Mouse (Mus musculus): ENCODE results near the gene Sars2. TPM values are rescaled to one million over a fixed set of nuclear protein-coding genes. Genes with fewer than 3 reads are reported as not detected.

Sars2 gene
- polyA plus RNA-seq, 1 experiment from 2014 or later = 16.4 TPM

DNA sequence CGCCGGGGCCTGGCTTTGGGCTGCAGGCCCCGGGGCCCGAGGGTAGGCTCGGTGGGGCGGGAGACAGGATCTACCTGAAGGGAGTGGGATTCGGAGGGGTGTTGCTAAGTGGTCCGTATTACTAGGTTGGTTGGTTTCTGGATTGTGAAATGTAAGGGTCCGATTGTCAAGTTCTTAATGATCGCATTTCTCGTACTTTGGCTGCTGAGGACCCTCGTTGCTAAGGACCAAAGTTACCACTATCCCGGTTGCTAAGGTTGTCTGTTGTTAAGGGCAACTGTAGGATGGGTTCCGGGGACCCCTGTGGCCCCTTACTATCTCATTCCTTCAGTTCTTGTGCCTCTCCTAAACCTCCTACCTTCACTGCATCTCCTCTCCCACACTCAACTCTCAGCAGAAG, 25.1 kb downstream of the Sars2 start:
- H3K27ac ChIP-seq (ENCODE audit: low read length) = no peak overlapping the region
- ATAC-seq = peak; percentile 33
- 2% methylated on average over 14 of the region's 14 CpGs for WGBS
- H3K9me3 ChIP-seq (replicated peaks; ENCODE audit: control insufficient read depth, low read length, poor library complexity, severe bottlenecking) = no peaks in the 10 kb centered on the region
- H3K4me3 ChIP-seq (ENCODE audit: low read depth, low read length) = peak overlapping the region; percentile 69
- peak overlapping the region; percentile 73 for H3K9ac ChIP-seq (ENCODE audit: low read depth, low read length)
- H3K36me3 ChIP-seq (ENCODE audit: control insufficient read depth, insufficient read depth, low read length) = 0 out of 2 replicates have a peak, but pooled peaks cover under 1% of the 10 kb centered on the region
- no peaks in the 10 kb centered on the region for H3K27me3 ChIP-seq (ENCODE audit: control insufficient read depth, insufficient read depth, low read depth, low read length)
- H3K4me2 ChIP-seq (ENCODE audit: low read length) = peak overlapping the region; percentile 61
- peaks cover 25% of the 10 kb centered on the region for H3K4me1 ChIP-seq (ENCODE audit: control insufficient read depth, insufficient read depth, low read length)

DNA sequence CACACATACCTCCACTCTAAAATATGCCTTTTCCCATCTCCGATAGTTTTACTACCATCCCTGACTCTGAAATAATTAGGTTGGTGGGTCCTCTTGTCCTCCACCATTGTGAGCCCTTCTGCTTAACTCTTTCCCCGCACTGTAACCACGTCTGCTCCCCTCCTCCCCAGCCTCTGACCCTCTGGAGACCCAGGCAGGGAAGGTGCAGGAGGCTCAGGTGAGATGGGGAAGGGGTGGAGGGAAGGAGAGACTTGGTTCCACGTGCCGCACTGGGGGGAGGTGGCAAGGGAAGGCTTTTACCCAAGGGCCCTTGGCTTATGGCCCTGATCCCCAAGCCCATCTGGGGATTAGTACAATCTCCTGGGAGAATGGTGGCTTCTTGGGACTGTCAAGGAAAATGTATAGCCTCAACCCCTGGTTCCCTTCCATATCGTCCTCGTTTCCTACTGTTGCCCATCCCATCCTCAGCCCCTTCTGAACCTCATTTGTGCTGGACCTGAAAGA, 25.7 kb downstream of the Sars2 start, which contains the start of gene Nfkbib:
Gene Nfkbib, minus strand, starts transcription at position 51 of the 504 bp plus-strand sequence.
- whole genome bisulfite sequencing = 68% methylated on average over 7 of the region's 7 CpGs
- peaks cover 25% of the 10 kb centered on the region for H3K4me1 ChIP-seq (ENCODE audit: control insufficient read depth, insufficient read depth, low read length)
- peak within 1 kb of the TSS; percentile 73 for H3K9ac ChIP-seq (ENCODE audit: low read depth, low read length)
- no peaks in the 10 kb centered on the region for H3K27me3 ChIP-seq (ENCODE audit: control insufficient read depth, insufficient read depth, low read depth, low read length)
- no peak for ATAC-seq
- H3K9me3 ChIP-seq (replicated peaks; ENCODE audit: control insufficient read depth, low read length, poor library complexity, severe bottlenecking) = no peaks in the 10 kb centered on the region
- no peak within 1 kb of the TSS for H3K27ac ChIP-seq (ENCODE audit: low read length)
- H3K36me3 ChIP-seq (ENCODE audit: control insufficient read depth, insufficient read depth, low read length) = 0 out of 2 replicates have a peak, but pooled peaks cover 5% of the 10 kb centered on the region
- peak within 1 kb of the TSS; percentile 69 for H3K4me3 ChIP-seq (ENCODE audit: low read depth, low read length)
- peak within 1 kb of the TSS; percentile 61 for H3K4me2 ChIP-seq (ENCODE audit: low read length)

DNA sequence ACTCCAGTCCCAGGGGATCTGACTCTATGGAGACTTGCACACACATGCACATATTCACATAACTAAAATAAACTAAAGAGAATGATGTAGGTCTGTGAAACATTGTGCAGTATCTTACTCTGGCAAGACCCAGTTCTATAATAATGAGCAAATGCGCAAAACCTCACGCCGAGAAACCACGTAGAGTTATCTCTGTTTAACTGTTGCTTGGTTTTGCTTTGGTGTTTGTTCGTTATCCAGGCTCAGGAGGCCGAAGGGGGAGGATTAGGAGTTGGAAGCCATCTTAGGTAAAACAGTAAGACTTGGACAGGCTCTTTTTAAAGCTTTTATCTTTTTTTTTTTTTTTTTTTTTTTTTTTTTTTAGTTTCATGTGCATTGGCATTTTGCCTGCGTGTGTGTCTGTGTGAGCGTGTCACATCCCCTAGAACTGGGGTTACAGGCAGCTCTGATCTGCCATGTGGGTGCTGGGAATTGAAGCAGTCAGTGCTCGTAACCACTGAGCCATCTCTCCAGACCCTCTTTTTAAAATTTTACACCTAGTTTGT, 27.7 kb downstream of the Sars2 start:
- Histone ChIP-seq H3K9ac (ENCODE audit: low read depth, low read length) (no peak overlapping the region), H3K4me1 (ENCODE audit: control insufficient read depth, insufficient read depth, low read length) (peaks cover 25% of the 10 kb centered on the region), H3K36me3 (ENCODE audit: control insufficient read depth, insufficient read depth, low read length) (0 out of 2 replicates have a peak, but pooled peaks cover 5% of the 10 kb centered on the region), H3K27me3 (ENCODE audit: control insufficient read depth, insufficient read depth, low read depth, low read length) (no peaks in the 10 kb centered on the region), H3K27ac (ENCODE audit: low read length) (no peak overlapping the region), H3K4me2 (ENCODE audit: low read length) (no peak overlapping the region), H3K4me3 (ENCODE audit: low read depth, low read length) (no peak overlapping the region), H3K9me3 (replicated peaks; ENCODE audit: control insufficient read depth, low read length, poor library complexity, severe bottlenecking) (no peaks in the 10 kb centered on the region)
- ATAC-seq = no peak
- WGBS = 94% methylated on average over 9 of the region's 9 CpGs

DNA sequence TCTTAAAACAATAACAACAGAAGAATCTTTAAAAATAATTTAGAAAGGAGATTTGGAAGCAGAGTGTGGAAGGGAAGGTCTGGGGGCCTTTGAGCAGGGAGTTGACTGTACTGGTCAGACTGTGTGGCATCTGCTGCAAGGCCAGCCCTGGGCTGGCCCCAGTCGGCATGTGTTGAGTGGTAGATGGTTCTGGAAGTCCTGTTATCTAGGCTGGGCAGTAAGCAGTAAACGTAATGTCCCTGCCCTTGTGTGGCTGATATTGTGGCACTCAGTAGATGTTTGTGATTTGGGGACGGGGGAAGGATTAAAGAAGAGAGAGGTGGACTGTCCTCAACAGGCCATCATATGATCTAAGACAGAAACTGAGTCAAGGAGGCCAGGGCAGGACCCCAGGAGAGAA, 28.5 kb downstream of the Sars2 start:
- WGBS = 90% methylated on average over 3 of the region's 3 CpGs

DNA sequence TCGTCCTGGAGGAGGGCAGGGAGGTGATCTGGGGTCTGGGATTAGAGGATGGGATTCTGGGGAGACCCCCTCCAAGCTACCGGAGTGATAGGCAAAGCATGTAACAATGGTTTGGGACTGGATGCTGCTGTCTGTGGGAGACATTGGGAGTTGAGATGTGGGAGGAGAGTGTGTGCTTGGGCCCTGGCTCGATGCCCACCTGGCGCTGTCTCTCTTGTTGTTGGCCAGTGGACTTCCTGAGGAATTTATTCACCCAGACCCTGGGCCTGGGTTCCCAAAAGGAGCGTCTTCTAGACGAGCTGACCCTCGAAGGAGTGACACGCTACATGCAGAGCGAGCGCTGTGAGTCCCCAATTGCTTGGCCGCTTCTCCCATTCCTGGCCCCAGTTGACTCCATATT, 30.1 kb downstream of the Sars2 start:
- Histone ChIP-seq H3K4me1 (ENCODE audit: control insufficient read depth, insufficient read depth, low read length) (peaks cover 13% of the 10 kb centered on the region), H3K9ac (ENCODE audit: low read depth, low read length) (no peak overlapping the region), H3K4me3 (ENCODE audit: low read depth, low read length) (no peak overlapping the region), H3K4me2 (ENCODE audit: low read length) (no peak overlapping the region), H3K36me3 (ENCODE audit: control insufficient read depth, insufficient read depth, low read length) (peaks cover 9% of the 10 kb centered on the region; the same call in 1 of the 2 replicates), H3K27me3 (ENCODE audit: control insufficient read depth, insufficient read depth, low read depth, low read length) (no peaks in the 10 kb centered on the region), H3K9me3 (replicated peaks; ENCODE audit: control insufficient read depth, low read length, poor library complexity, severe bottlenecking) (no peaks in the 10 kb centered on the region), H3K27ac (ENCODE audit: low read length) (no peak overlapping the region)
- ATAC-seq = no peak
- 87% methylated on average over 11 of the region's 11 CpGs for WGBS

More for the DNA sequence above, 28.5 kb downstream of the Sars2 start:
- Histone ChIP-seq H3K27me3 (ENCODE audit: control insufficient read depth, insufficient read depth, low read depth, low read length) (no peaks in the 10 kb centered on the region), H3K4me3 (ENCODE audit: low read depth, low read length) (no peak overlapping the region), H3K36me3 (ENCODE audit: control insufficient read depth, insufficient read depth, low read length) (0 out of 2 replicates have a peak, but pooled peaks cover 7% of the 10 kb centered on the region), H3K9ac (ENCODE audit: low read depth, low read length) (no peak overlapping the region), H3K4me2 (ENCODE audit: low read length) (no peak overlapping the region), H3K27ac (ENCODE audit: low read length) (no peak overlapping the region), H3K4me1 (ENCODE audit: control insufficient read depth, insufficient read depth, low read length) (peaks cover 19% of the 10 kb centered on the region), H3K9me3 (replicated peaks; ENCODE audit: control insufficient read depth, low read length, poor library complexity, severe bottlenecking) (no peaks in the 10 kb centered on the region)
- ATAC-seq = no peak

DNA sequence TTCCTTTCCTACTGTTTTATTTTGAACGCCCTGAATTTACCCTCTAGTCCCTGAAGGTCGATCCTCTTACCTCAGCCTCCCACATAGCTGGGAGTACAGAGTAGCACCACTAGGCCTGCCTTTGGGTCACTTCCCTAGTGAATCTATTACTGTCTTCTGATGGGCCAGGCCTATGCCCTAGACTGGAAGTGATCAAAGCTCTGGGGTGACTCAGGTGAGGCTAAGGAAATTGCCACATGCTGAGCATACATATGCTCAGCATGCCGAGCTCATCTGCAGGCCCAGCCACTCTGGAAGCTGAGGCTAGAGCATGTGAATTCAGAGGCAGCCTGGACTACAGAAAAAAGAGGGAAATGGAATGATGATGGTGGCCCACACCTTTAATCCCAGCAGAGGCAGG, 31.4 kb downstream of the Sars2 start:
- Histone ChIP-seq H3K4me3 (ENCODE audit: low read depth, low read length) (no peak overlapping the region), H3K4me2 (ENCODE audit: low read length) (no peak overlapping the region), H3K27ac (ENCODE audit: low read length) (no peak overlapping the region), H3K36me3 (ENCODE audit: control insufficient read depth, insufficient read depth, low read length) (peaks cover 11% of the 10 kb centered on the region; the same call in 1 of the 2 replicates), H3K4me1 (ENCODE audit: control insufficient read depth, insufficient read depth, low read length) (peaks cover 4% of the 10 kb centered on the region), H3K9me3 (replicated peaks; ENCODE audit: control insufficient read depth, low read length, poor library complexity, severe bottlenecking) (no peaks in the 10 kb centered on the region), H3K27me3 (ENCODE audit: control insufficient read depth, insufficient read depth, low read depth, low read length) (no peaks in the 10 kb centered on the region), H3K9ac (ENCODE audit: low read depth, low read length) (no peak overlapping the region)
- no peak for ATAC-seq
- 81% methylated on average over 3 of the region's 3 CpGs for WGBS

DNA sequence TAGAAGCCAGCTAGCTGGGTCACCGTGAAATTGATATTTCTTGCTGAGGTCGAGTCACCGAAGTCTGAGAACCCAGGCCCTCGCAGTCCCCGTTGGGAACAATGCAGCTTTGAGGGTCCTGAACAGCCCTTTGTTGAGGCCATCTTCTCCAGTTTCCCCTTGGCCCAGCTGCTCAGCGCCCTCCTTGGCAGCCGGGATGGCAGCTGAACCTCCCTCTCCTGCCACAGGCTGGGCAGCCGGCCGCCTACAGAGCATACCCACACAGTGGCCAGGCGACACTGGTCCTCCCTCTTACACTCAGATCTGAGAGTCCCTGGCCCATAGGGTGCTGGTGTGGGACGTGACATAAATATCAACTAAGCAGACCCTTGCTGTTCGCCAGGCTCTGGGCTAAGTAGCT, 32.4 kb downstream of the Sars2 start:
- peaks cover 14% of the 10 kb centered on the region; the same call in 1 of the 2 replicates for H3K36me3 ChIP-seq (ENCODE audit: control insufficient read depth, insufficient read depth, low read length)
- no peaks in the 10 kb centered on the region for H3K9me3 ChIP-seq (replicated peaks; ENCODE audit: control insufficient read depth, low read length, poor library complexity, severe bottlenecking)
- H3K4me3 ChIP-seq (ENCODE audit: low read depth, low read length) = no peak overlapping the region
- H3K4me2 ChIP-seq (ENCODE audit: low read length) = no peak overlapping the region
- 64% methylated on average over 12 of the region's 12 CpGs for WGBS
- H3K4me1 ChIP-seq (ENCODE audit: control insufficient read depth, insufficient read depth, low read length) = peaks cover under 1% of the 10 kb centered on the region; the same call in 1 of the 2 replicates
- H3K27ac ChIP-seq (ENCODE audit: low read length) = no peak overlapping the region
- no peaks in the 10 kb centered on the region for H3K27me3 ChIP-seq (ENCODE audit: control insufficient read depth, insufficient read depth, low read depth, low read length)
- no peak overlapping the region for H3K9ac ChIP-seq (ENCODE audit: low read depth, low read length)
- ATAC-seq = 0 out of 2 replicates have a peak, but pooled peaks have one; percentile 50

DNA sequence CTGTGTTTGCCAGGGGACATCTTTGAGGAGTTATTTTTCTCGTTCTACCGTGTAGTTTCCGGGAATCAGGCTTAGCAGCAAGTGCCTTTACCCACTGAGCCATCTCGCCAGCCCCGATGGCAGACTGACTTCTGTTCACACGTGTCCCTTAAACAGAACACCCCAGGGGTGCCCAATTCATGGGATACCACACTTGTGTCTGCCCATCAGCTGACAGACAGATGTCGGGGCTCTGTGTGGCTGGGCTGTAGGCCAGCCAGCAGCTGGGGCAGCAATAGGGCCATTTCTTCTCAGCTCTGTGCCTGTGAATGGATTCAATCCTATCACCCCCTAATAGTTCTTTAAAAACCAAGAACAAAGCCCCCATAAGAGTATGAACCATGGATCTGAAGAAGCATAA, 33.3 kb downstream of the Sars2 start:
- no peaks in the 10 kb centered on the region for H3K4me1 ChIP-seq (ENCODE audit: control insufficient read depth, insufficient read depth, low read length)
- 81% methylated on average over 7 of the region's 7 CpGs for WGBS
- no peak for ATAC-seq
- no peak overlapping the region for H3K9ac ChIP-seq (ENCODE audit: low read depth, low read length)
- peaks cover 14% of the 10 kb centered on the region; the same call in 1 of the 2 replicates for H3K36me3 ChIP-seq (ENCODE audit: control insufficient read depth, insufficient read depth, low read length)
- H3K27me3 ChIP-seq (ENCODE audit: control insufficient read depth, insufficient read depth, low read depth, low read length) = no peaks in the 10 kb centered on the region
- H3K9me3 ChIP-seq (replicated peaks; ENCODE audit: control insufficient read depth, low read length, poor library complexity, severe bottlenecking) = no peaks in the 10 kb centered on the region
- no peak overlapping the region for H3K4me3 ChIP-seq (ENCODE audit: low read depth, low read length)
- no peak overlapping the region for H3K27ac ChIP-seq (ENCODE audit: low read length)
- H3K4me2 ChIP-seq (ENCODE audit: low read length) = no peak overlapping the region

DNA sequence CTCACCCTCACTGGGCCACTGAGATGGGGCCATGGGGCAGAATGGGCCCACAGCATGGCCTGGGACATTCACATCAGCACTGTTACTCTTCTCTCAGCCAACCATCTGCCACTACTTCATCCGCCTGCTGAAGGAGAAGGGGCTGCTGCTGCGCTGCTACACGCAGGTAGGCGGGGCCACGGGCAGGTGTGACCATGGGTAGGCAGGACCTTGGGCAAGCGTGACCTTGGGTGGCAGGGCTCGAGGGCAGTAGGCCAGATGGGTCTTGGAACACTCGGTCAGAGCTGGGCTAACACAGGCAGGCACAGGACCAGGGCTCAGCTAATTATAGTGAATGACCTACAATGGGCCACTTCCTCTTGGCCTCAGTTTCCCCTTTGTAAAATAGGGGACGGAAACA, 37.0 kb downstream of the Sars2 start:
- no peaks in the 10 kb centered on the region for H3K9me3 ChIP-seq (replicated peaks; ENCODE audit: control insufficient read depth, low read length, poor library complexity, severe bottlenecking)
- peaks cover 9% of the 10 kb centered on the region; the same call in 1 of the 2 replicates for H3K36me3 ChIP-seq (ENCODE audit: control insufficient read depth, insufficient read depth, low read length)
- no peak for ATAC-seq
- H3K4me2 ChIP-seq (ENCODE audit: low read length) = no peak overlapping the region
- H3K9ac ChIP-seq (ENCODE audit: low read depth, low read length) = no peak overlapping the region
- no peaks in the 10 kb centered on the region for H3K27me3 ChIP-seq (ENCODE audit: control insufficient read depth, insufficient read depth, low read depth, low read length)
- no peaks in the 10 kb centered on the region for H3K4me1 ChIP-seq (ENCODE audit: control insufficient read depth, insufficient read depth, low read length)
- no peak overlapping the region for H3K4me3 ChIP-seq (ENCODE audit: low read depth, low read length)
- no peak overlapping the region for H3K27ac ChIP-seq (ENCODE audit: low read length)
- WGBS = 88% methylated on average over 9 of the region's 9 CpGs

Measured in midbrain, embryonic 16.5 days (tissue).